Mouse (Mus musculus) hindbrain, embryonic 12.5 days (tissue): ENCODE measurements at regions not wholly inside any gene's neighbourhood (a gene's known extent, or its start where the extent isn't known, plus 50 kb on each side); places are given as distances from the start of the nearest gene placed in this dataset.
A peak's percentile ranks its signal among the peaks of the same experiment; 100 is the strongest.

ENCODE experiments used
- ATAC-seq: fragments of 200-750 bp; cut with Nextera tagmentation; 2 replicates; pipeline ENCODE4 v1.8.0; 2017; ENCODE audit warnings: moderate TSS enrichment; ENCODE audit not compliant: low FRiP score
- H3K27ac ChIP-seq: fragments of 300-500 bp; sonication (generic); 2 replicates; pipeline ENCODE4 v1.5.1; 2016; ENCODE audit warnings: mild to moderate bottlenecking
- H3K27me3 ChIP-seq: fragments of 300-500 bp; sonication (generic); 2 replicates; pipeline ENCODE4 v1.6.1; 2016; ENCODE audit warnings: mild to moderate bottlenecking
- H3K36me3 ChIP-seq: fragments of 300-500 bp; sonication (generic); 2 replicates; pipeline ENCODE4 v1.6.1; 2016; ENCODE audit warnings: mild to moderate bottlenecking
- H3K4me1 ChIP-seq: fragments of 300-500 bp; sonication (generic); 2 replicates; pipeline ENCODE4 v1.6.1; 2016
- H3K4me2 ChIP-seq: fragments of 300-500 bp; sonication (generic); replicated peaks from 2 replicates; pipeline ENCODE4 v1.6.1; 2016; ENCODE audit warnings: mild to moderate bottlenecking
- H3K4me3 ChIP-seq: fragments of 300-500 bp; sonication (generic); 2 replicates; pipeline ENCODE4 v1.5.1; 2016; ENCODE audit warnings: mild to moderate bottlenecking
- H3K9ac ChIP-seq: fragments of 300-500 bp; sonication (generic); 2 replicates; pipeline ENCODE4 v1.6.1; 2016; ENCODE audit warnings: mild to moderate bottlenecking, moderate library complexity
- H3K9me3 ChIP-seq: fragments of 300-500 bp; sonication (generic); replicated peaks from 2 replicates; pipeline ENCODE4 v1.6.1; 2016; ENCODE audit warnings: mild to moderate bottlenecking
- WGBS: fragments of 180-500 bp; shearing (Covaris S2); methylation state at CpG from one replicate; pipeline ENCODE4 v1.1.7; 2016; 5-methylcytosine and 5-hydroxymethylcytosine counted together

GRCm38 (mm10) chr8:114072330-114072729 lies 61.0 kb upstream of the Nudt7 start:
- Histone ChIP-seq H3K9ac (no peak overlapping the region), H3K4me1 (no peaks in the 10 kb centered on the region), H3K9me3 (no peaks in the 10 kb centered on the region), H3K4me2 (no peak overlapping the region), H3K27ac (no peak overlapping the region), H3K4me3 (no peak overlapping the region), H3K27me3 (no peaks in the 10 kb centered on the region), H3K36me3 (no peaks in the 10 kb centered on the region)
- no peak for ATAC-seq
- 80% methylated on average over 8 of the region's 8 CpGs for WGBS

DNA sequence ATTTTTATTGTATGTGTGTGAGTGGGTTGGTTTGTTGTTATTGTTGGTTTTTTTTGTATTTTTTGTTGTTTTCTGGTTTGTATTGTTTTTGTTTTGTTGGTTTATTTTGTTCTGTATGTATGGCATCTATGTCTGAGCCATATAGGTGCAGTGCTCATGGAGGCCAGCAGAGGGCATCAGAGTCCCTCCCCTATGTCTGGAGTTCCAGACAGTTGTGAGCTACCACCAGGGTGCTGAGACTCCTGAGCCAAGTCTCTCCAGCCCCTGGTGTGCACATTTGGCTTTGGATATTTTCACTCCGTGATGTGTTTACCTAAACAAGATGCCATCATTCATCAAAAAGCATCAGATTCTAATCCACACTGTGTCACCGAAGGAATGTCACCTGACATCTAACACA lies 59.2 kb upstream of the Nudt7 start:
- 87% methylated on average over 2 of the region's 2 CpGs for WGBS
- ATAC-seq, result no peak
- Histone ChIP-seq H3K36me3 (no peaks in the 10 kb centered on the region), H3K4me2 (no peak overlapping the region), H3K27me3 (no peaks in the 10 kb centered on the region), H3K4me1 (no peaks in the 10 kb centered on the region), H3K4me3 (no peak overlapping the region), H3K27ac (no peak overlapping the region), H3K9ac (no peak overlapping the region), H3K9me3 (no peaks in the 10 kb centered on the region)

DNA sequence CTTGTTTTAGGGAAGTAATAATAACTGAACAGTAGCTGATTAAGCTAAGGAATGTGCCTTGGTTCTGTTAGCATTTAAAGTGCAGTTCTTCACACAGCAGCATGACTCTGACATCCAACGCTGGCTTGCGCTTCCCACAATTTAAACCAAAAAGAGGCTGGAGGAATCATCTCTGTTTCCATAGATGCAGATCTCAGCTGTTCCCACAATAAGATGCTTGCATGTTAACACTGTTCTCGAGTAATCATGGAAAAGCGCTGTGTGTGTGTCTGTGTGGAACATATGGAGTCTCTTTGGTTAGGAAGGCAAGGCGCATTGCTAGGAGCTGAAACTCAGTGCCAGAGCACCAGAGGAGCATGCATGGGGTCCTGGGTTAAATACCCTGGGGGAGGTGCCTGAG lies 56.7 kb upstream of the Nudt7 start:
- WGBS, result 90% methylated on average over 5 of the region's 5 CpGs
- Histone ChIP-seq H3K4me1 (0 out of 2 replicates have a peak, but pooled peaks cover 4% of the 10 kb centered on the region), H3K4me2 (no peak overlapping the region), H3K9me3 (no peaks in the 10 kb centered on the region), H3K27me3 (no peaks in the 10 kb centered on the region), H3K36me3 (no peaks in the 10 kb centered on the region), H3K27ac (no peak overlapping the region), H3K9ac (no peak overlapping the region), H3K4me3 (no peak overlapping the region)
- no peak for ATAC-seq

GRCm38 (mm10) chr8:114081049-114081756 lies 52.2 kb upstream of the Nudt7 start:
- Histone ChIP-seq H3K4me2 (no peak overlapping the region), H3K27ac (no peak overlapping the region), H3K27me3 (no peaks in the 10 kb centered on the region), H3K9ac (no peak overlapping the region), H3K4me1 (0 out of 2 replicates have a peak, but pooled peaks cover 4% of the 10 kb centered on the region), H3K9me3 (no peaks in the 10 kb centered on the region), H3K36me3 (no peaks in the 10 kb centered on the region), H3K4me3 (no peak overlapping the region)
- peak; percentile 75 for ATAC-seq
- WGBS, result 12% methylated on average over 10 of the region's 10 CpGs

DNA sequence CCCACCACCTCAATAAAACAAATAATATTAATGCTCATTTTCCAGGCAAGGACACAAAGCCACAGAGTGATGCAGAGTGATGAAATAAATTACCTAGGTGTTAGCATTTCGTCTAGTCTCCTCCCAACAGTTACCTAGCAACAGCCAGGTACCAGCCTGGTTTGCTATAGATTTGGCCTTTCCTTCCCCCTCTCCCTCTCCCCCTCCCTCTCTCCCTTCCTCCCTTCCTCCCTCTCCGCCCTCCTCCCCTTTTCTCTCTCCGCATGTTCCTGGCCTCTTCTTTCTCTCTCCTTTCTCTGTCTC lies 51.6 kb upstream of the Nudt7 start:
- Histone ChIP-seq H3K4me1 (0 out of 2 replicates have a peak, but pooled peaks cover 4% of the 10 kb centered on the region), H3K27me3 (no peaks in the 10 kb centered on the region), H3K9me3 (no peaks in the 10 kb centered on the region), H3K4me2 (no peak overlapping the region), H3K4me3 (no peak overlapping the region), H3K27ac (no peak overlapping the region), H3K36me3 (no peaks in the 10 kb centered on the region), H3K9ac (no peak overlapping the region)
- ATAC-seq, result no peak; the same call in 1 of the 2 replicates
- WGBS, result 65% methylated on average over 3 of the region's 3 CpGs
